Mouse (Mus musculus) intestine, postnatal 0 days (tissue): ENCODE measurements around the gene Olfr1359. TPM values are rescaled to one million over a fixed set of nuclear protein-coding genes. Genes with fewer than 3 reads are reported as not detected.
"Not testable (repeated sequence)": the region's sequence is repeated elsewhere in the genome, so short reads cannot be mapped to it uniquely, and the experiment has no call there.

ENCODE experiments used
- ATAC-seq: fragments of 200-750 bp; cut with Nextera tagmentation; 2 replicates; pipeline ENCODE4 v1.8.0; 2017; ENCODE audit warnings: mild to moderate bottlenecking, moderate TSS enrichment, moderate library complexity
- H3K27ac ChIP-seq: fragments of 300-500 bp; sonication (generic); 2 replicates; pipeline ENCODE4 v1.5.1; 2014; ENCODE audit warnings: mild to moderate bottlenecking, low read depth, low read length, moderate library complexity
- H3K27me3 ChIP-seq: fragments of 300-500 bp; sonication (generic); replicated peaks from 2 replicates; pipeline ENCODE4 v1.6.1; 2014; ENCODE audit warnings: low read length, mixed read lengths; ENCODE audit not compliant: control insufficient read depth, insufficient read depth
- H3K36me3 ChIP-seq: fragments of 300-500 bp; sonication (generic); 2 replicates; pipeline ENCODE4 v1.6.1; 2014; ENCODE audit warnings: mild to moderate bottlenecking, moderate library complexity; ENCODE audit not compliant: control insufficient read depth, insufficient read depth
- H3K4me1 ChIP-seq: fragments of 300-500 bp; sonication (generic); replicated peaks from 2 replicates; pipeline ENCODE4 v1.6.1; 2014; ENCODE audit warnings: antibody characterized with exemption, low read length, mixed read lengths; ENCODE audit not compliant: control insufficient read depth, insufficient read depth
- H3K4me2 ChIP-seq: fragments of 300-500 bp; sonication (generic); replicated peaks from 2 replicates; pipeline ENCODE4 v1.6.1; 2014; ENCODE audit warnings: low read depth, mild to moderate bottlenecking, moderate library complexity
- H3K4me3 ChIP-seq: fragments of 300-500 bp; sonication (generic); 2 replicates; pipeline ENCODE4 v1.5.1; 2014; ENCODE audit warnings: low read depth, low read length
- H3K9ac ChIP-seq: fragments of 300-500 bp; sonication (generic); 2 replicates; pipeline ENCODE4 v1.6.1; 2014; ENCODE audit warnings: mild to moderate bottlenecking, low read depth, low read length
- H3K9me3 ChIP-seq: fragments of 300-500 bp; sonication (generic); 2 replicates; pipeline ENCODE4 v1.6.1; 2016; ENCODE audit warnings: mixed run types; ENCODE audit not compliant: control insufficient read depth
- CTCF ChIP-seq: sonication (generic); IDR thresholded peaks from 2 replicates; pipeline ENCODE4 v1.5.1; 2016; ENCODE audit warnings: low read depth, mild to moderate bottlenecking, control low read depth, antibody characterized with exemption, moderate library complexity
- WGBS: fragments of 180-500 bp; shearing (Covaris S2); extraction: QIAGEN DNeasy Blood & Tissue Kit; methylation state at CpG from one replicate; pipeline ENCODE4 v1.1.7; 2014; 5-methylcytosine and 5-hydroxymethylcytosine counted together
- polyA plus RNA-seq: library from polyadenylated mRNA; unstranded; fragments of >200 nt; fragmentation: Nextera tagmentation; extraction: Ambion mirVana; gene quantifications from 2 replicates; pipeline ENCODE4 v1.2.1, GENCODE M21; 2015

The Olfr1359 gene
- polyA plus RNA-seq, 1 experiment from 2014 or later: not detected

- H3K4me3 ChIP-seq: peak overlapping the region; percentile 46
- peak overlapping the region; percentile 76 for H3K4me2 ChIP-seq
- H3K27me3 ChIP-seq: no peaks in the 10 kb centered on the region
- TF ChIP-seq CTCF: no peak
- 3% methylated on average over 5 of the region's 5 CpGs for WGBS
- no peak for ATAC-seq
- H3K9me3 ChIP-seq: no peaks in the 10 kb centered on the region
- no peaks in the 10 kb centered on the region for H3K4me1 ChIP-seq
- H3K27ac ChIP-seq: 0 out of 2 replicates have a peak overlapping the region, but pooled peaks have one; percentile 28
- peak overlapping the region; percentile 23 for H3K9ac ChIP-seq
- H3K36me3 ChIP-seq: no peaks in the 10 kb centered on the region
Observed at GRCm38 (mm10) chr13:21749387-21750158, 51.7 kb downstream of the Olfr1359 start.

GRCm38 (mm10) chr13:21750159-21751017 is 52.5 kb downstream of the Olfr1359 start, which contains the start of gene Hist1h4k:
TSS of gene Hist1h4k (minus strand) at chr13:21750505.
- ATAC-seq: peak; percentile 66

GRCm38 (mm10) chr13:21751417-21751816 is 53.5 kb downstream of the Olfr1359 start:
- TF ChIP-seq CTCF: no peak
- no peak overlapping the region for H3K4me3 ChIP-seq
- ATAC-seq: no peak
- no peaks in the 10 kb centered on the region for H3K36me3 ChIP-seq
- no peaks in the 10 kb centered on the region for H3K27me3 ChIP-seq
- H3K9ac ChIP-seq: no peak overlapping the region
- H3K4me2 ChIP-seq: no peak overlapping the region
- H3K9me3 ChIP-seq: no peaks in the 10 kb centered on the region
- no peak overlapping the region for H3K27ac ChIP-seq
- H3K4me1 ChIP-seq: no peaks in the 10 kb centered on the region

More at GRCm38 (mm10) chr13:21750159-21751017, 52.5 kb downstream of the Olfr1359 start, which contains the start of gene Hist1h4k:
- not testable (repeated sequence) for H3K36me3 ChIP-seq, H3K9me3 ChIP-seq, H3K27me3 ChIP-seq, H3K4me1 ChIP-seq
- under 1% methylated on average over 41 of the region's 56 CpGs for WGBS
- H3K4me3 ChIP-seq: peak within 1 kb of the TSS; percentile 46
- peak within 1 kb of the TSS; percentile 23 for H3K9ac ChIP-seq
- H3K4me2 ChIP-seq: peak within 1 kb of the TSS; percentile 76
- 0 out of 2 replicates have a peak within 1 kb of the TSS, but pooled peaks have one; percentile 28 for H3K27ac ChIP-seq

- Histone ChIP-seq H3K4me3 (no peak overlapping the region), H3K4me1 (no peaks in the 10 kb centered on the region), H3K4me2 (no peak overlapping the region), H3K9me3 (no peaks in the 10 kb centered on the region), H3K27me3 (no peaks in the 10 kb centered on the region), H3K9ac (no peak overlapping the region), H3K36me3 (no peaks in the 10 kb centered on the region), H3K27ac (no peak overlapping the region)
- TF ChIP-seq CTCF: no peak
- no peak for ATAC-seq
- WGBS: 76% methylated on average over 3 of the region's 3 CpGs
Observed at GRCm38 (mm10) chr13:21751827-21752226, 53.9 kb downstream of the Olfr1359 start.

GRCm38 (mm10) chr13:21752356-21752755 is 54.4 kb downstream of the Olfr1359 start:
- TF ChIP-seq CTCF: no peak
- WGBS: 41% methylated on average over 3 of the region's 3 CpGs
- Histone ChIP-seq H3K27ac (no peak overlapping the region), H3K4me2 (no peak overlapping the region), H3K9ac (no peak overlapping the region), H3K36me3 (no peaks in the 10 kb centered on the region), H3K9me3 (no peaks in the 10 kb centered on the region), H3K4me1 (no peaks in the 10 kb centered on the region), H3K4me3 (no peak overlapping the region), H3K27me3 (no peaks in the 10 kb centered on the region)
- no peak for ATAC-seq

GRCm38 (mm10) chr13:21753051-21753523 is 55.2 kb downstream of the Olfr1359 start:
- no peak for ATAC-seq
- H3K4me1 ChIP-seq: no peaks in the 10 kb centered on the region
- H3K36me3 ChIP-seq: no peaks in the 10 kb centered on the region
- no peaks in the 10 kb centered on the region for H3K27me3 ChIP-seq
- TF ChIP-seq CTCF: no peak
- peak overlapping the region; percentile 75 for H3K4me2 ChIP-seq
- H3K27ac ChIP-seq: peak overlapping the region; percentile 74
- H3K9ac ChIP-seq: no peak overlapping the region
- H3K9me3 ChIP-seq: no peaks in the 10 kb centered on the region
- peak overlapping the region; percentile 42 for H3K4me3 ChIP-seq
- WGBS: 2% methylated on average over 10 of the region's 10 CpGs
